Mouse (Mus musculus) neural tube, embryonic 13.5 days (tissue): ENCODE results near the gene Ntn5. TPM values are rescaled to one million over a fixed set of nuclear protein-coding genes. Genes with fewer than 3 reads are reported as not detected.
"Not testable (repeated sequence)": the region's sequence is repeated elsewhere in the genome, so short reads cannot be mapped to it uniquely, and the experiment has no call there.

Experiments
- ATAC-seq: fragments of 200-750 bp; cut with Nextera tagmentation; 2 replicates; pipeline ENCODE4 v1.8.0; 2017; ENCODE audit warnings: low read depth, mild to moderate bottlenecking, moderate TSS enrichment, moderate library complexity
- H3K27ac ChIP-seq: fragments of 300-500 bp; sonication (generic); replicated peaks from 2 replicates; pipeline ENCODE4 v1.5.1; 2015; ENCODE audit warnings: moderate library complexity, mild to moderate bottlenecking, inconsistent platforms
- H3K27me3 ChIP-seq: fragments of 300-500 bp; sonication (generic); 2 replicates; pipeline ENCODE4 v1.6.1; 2015; ENCODE audit warnings: mild to moderate bottlenecking, inconsistent platforms
- H3K36me3 ChIP-seq: fragments of 300-500 bp; sonication (generic); 2 replicates; pipeline ENCODE4 v1.6.1; 2015; ENCODE audit warnings: mild to moderate bottlenecking, inconsistent platforms
- H3K4me1 ChIP-seq: fragments of 300-500 bp; sonication (generic); replicated peaks from 2 replicates; pipeline ENCODE4 v1.6.1; 2015; ENCODE audit warnings: inconsistent platforms
- H3K4me2 ChIP-seq: fragments of 300-500 bp; sonication (generic); 2 replicates; pipeline ENCODE4 v1.6.1; 2015; ENCODE audit warnings: inconsistent platforms, mild to moderate bottlenecking, moderate library complexity
- H3K4me3 ChIP-seq: fragments of 300-500 bp; sonication (generic); 2 replicates; pipeline ENCODE4 v1.5.1; 2015; ENCODE audit warnings: mild to moderate bottlenecking, inconsistent platforms
- H3K9ac ChIP-seq: fragments of 300-500 bp; sonication (generic); 2 replicates; pipeline ENCODE4 v1.6.1; 2015; ENCODE audit warnings: moderate library complexity, mild to moderate bottlenecking, inconsistent platforms
- H3K9me3 ChIP-seq: fragments of 300-500 bp; sonication (generic); 2 replicates; pipeline ENCODE4 v1.6.1; 2016; ENCODE audit warnings: inconsistent platforms
- WGBS: fragments of 180-500 bp; shearing (Covaris S2); methylation state at CpG from one replicate; pipeline ENCODE4 v1.1.7; 2015; 5-methylcytosine and 5-hydroxymethylcytosine counted together
- polyA plus RNA-seq: library from polyadenylated mRNA; unstranded; fragments of >200 nt; fragmentation: Nextera tagmentation; extraction: Ambion mirVana; gene quantifications from 2 replicates; pipeline ENCODE4 v1.2.1, GENCODE M21; 2015

Gene Ntn5
- polyA plus RNA-seq, 1 experiment from 2014 or later: 2.6 TPM

DNA sequence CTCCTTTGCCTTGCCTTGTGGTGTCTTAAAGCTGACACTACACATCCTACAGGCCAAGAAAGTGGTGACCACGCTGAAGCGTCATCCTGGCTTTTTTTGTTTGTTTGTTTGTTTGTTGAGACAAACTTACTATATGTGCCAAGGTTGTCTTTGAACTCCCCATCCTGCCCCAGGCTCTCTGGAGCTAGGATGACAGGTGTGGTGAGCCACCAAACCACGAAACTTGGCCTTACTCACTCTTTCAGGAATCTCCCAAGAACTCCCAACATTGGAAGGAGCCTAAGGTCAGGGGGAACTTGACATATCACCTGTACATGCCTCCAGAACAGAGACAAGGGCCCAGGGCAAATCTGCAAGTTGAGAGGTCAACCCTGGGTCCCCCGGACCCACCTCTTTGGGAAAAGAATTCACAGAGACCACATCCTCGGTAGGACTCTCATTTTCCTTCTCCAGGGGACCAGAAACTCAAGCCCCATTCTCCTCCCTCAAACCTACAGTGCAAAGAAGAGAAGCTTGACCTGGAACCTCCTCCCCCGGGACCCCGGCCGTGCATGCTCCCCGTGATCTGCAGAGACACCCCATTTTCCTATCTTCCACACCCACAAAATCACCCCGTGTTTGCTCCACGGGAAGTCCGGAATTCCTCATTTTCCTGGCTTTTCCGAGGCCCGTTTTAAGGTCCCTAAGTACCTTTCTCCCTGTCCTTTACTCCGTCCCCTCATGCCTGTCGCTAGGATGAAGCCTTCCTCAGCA, 41.1 kb upstream of the Ntn5 start:
- 39% methylated on average over 16 of the region's 16 CpGs for WGBS
- Histone ChIP-seq H3K36me3 (no peaks in the 10 kb centered on the region), H3K27ac (peak overlapping the region; percentile 94), H3K4me2 (peak overlapping the region; percentile 83), H3K27me3 (no peaks in the 10 kb centered on the region), H3K9ac (peak overlapping the region; percentile 80), H3K9me3 (no peaks in the 10 kb centered on the region), H3K4me1 (peaks cover 44% of the 10 kb centered on the region), H3K4me3 (peak overlapping the region; percentile 47)
- ATAC-seq: no peak

DNA sequence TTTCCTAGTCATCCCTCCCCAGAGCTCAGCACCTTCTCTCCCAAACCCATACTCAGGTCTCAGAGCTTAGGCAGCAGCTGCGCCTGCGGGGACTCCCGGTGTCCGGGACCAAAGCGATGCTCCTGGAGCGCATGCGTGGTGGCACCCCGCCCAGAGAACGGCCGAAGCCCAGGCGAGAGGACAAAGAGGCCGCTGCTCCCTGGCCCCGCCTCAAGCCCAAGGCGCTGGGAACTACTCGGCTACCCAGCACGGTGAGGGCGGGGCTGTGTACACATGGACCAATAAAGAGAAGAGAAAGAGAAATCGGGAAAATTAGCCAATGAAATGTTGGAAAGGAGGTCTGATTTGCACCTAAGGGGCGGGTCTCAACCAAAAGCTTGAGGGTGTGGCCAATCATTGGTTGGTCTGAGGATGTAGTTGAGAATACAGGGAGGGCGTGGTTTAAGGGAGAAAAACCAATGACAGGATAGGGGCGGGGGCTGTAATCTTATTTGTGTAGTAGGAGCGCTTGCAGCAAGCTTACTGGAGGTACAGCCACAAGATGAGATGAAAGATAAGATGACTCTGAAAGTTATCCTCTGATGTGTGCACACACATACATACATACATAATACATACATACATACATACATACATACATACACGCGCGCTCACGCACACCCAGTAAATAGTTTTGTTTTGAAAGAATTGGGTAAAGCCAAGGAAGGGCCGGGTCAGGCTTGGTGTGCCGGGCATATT, 40.2 kb upstream of the Ntn5 start:
- ATAC-seq: peak; percentile 92
- Histone ChIP-seq H3K27ac (peak overlapping the region; percentile 94), H3K4me2 (peak overlapping the region; percentile 83), H3K9me3 (no peaks in the 10 kb centered on the region), H3K36me3 (no peaks in the 10 kb centered on the region), H3K9ac (peak overlapping the region; percentile 80), H3K4me3 (peak overlapping the region; percentile 47), H3K27me3 (no peaks in the 10 kb centered on the region), H3K4me1 (peaks cover 35% of the 10 kb centered on the region)
- WGBS: 1% methylated on average over 28 of the region's 28 CpGs

DNA sequence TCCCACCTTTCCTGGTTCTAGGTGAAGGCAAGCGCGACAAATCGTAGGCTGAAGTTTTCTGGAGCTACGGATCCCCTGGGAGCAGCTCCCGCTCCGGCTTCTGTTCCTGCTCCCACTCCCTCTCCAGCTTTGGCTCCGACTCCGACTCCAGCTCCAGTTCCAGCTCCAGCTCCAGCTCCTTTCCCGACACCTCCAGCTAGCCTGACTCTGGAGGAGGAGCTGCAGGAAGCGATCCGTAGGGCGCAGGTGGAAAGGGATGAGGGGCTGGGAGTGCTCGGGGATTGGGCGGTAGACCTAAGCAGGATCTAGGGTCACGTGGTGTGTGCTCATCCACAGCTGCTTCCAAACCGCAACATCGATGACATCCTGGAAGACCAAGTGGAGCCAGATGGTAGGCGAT, 39.6 kb upstream of the Ntn5 start:
- H3K36me3 ChIP-seq: no peaks in the 10 kb centered on the region
- peak overlapping the region; percentile 83 for H3K4me2 ChIP-seq
- no peaks in the 10 kb centered on the region for H3K27me3 ChIP-seq
- 4% methylated on average over 18 of the region's 18 CpGs for WGBS
- H3K9ac ChIP-seq: peak overlapping the region; percentile 54
- H3K9me3 ChIP-seq: no peaks in the 10 kb centered on the region
- peak overlapping the region; percentile 47 for H3K4me3 ChIP-seq
- H3K27ac ChIP-seq: peak overlapping the region; percentile 89
- ATAC-seq: peak; percentile 59
- H3K4me1 ChIP-seq: peaks cover 35% of the 10 kb centered on the region

DNA sequence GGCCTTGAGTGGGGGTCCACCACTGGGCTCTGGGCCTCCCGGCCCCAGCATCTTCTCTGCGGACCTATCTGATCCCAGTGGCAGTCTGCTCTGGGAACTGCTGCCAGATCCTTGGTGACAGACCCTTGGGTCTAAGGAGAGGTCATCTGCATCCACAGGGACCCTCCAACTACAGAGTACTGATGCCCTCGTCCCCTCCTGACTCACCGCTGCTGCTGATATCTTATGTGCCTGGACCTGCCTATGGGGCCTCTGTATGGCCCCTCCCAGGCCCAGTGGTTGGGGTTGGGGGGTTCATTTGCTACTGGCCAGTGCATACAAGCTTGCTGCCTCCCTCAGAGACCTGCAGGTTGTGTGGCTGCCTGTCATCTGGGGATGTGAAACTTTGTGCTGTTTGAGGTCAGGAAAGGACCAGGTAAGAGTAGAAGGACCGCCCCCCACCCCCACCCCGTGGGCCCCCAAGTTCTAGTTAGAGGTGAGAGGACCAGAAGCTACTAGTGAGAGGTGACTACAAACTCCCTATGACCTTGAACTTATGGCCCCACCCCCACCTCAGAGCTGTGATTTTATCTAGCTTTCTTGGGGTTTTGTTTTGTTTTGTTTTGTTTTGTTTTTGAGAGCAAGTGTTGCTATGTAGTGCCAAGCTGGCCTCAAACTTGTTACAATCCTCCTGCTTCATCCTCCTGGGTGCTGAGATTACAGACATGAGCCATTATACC, 38.8 kb upstream of the Ntn5 start:
- 71% methylated on average over 6 of the region's 6 CpGs for WGBS
- Histone ChIP-seq H3K27ac (peak overlapping the region; percentile 89), H3K27me3 (no peaks in the 10 kb centered on the region), H3K4me3 (peak overlapping the region; percentile 47; the same call in 1 of the 2 replicates), H3K36me3 (no peaks in the 10 kb centered on the region), H3K4me1 (peaks cover 35% of the 10 kb centered on the region), H3K9ac (peak overlapping the region; percentile 54; the same call in 1 of the 2 replicates), H3K4me2 (peak overlapping the region; percentile 83), H3K9me3 (no peaks in the 10 kb centered on the region)
- no peak for ATAC-seq

DNA sequence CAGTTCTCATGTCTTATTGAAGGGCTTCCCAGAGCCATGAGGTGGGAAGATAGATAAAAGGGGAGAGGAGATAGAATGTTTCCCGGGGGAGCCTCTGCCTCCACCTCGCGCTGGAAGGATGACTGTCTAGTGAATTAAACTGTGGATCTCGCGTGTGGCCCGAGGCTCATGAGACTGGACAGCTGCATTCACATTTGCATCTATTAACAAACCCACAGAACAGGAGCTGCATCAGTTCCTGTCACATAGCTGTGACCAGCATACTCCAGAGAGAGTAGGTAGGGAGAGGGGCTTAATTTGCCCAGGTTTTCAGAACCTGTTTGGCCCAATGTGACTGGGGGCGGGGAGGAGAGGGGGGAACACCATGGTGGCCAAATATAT, 38.2 kb upstream of the Ntn5 start:
- H3K27me3 ChIP-seq: no peaks in the 10 kb centered on the region
- H3K27ac ChIP-seq: no peak overlapping the region
- 51% methylated on average over 7 of the region's 7 CpGs for WGBS
- no peak overlapping the region for H3K4me3 ChIP-seq
- H3K4me1 ChIP-seq: peaks cover 35% of the 10 kb centered on the region
- no peaks in the 10 kb centered on the region for H3K9me3 ChIP-seq
- no peaks in the 10 kb centered on the region for H3K36me3 ChIP-seq
- no peak for ATAC-seq
- no peak overlapping the region for H3K4me2 ChIP-seq
- no peak overlapping the region for H3K9ac ChIP-seq

DNA sequence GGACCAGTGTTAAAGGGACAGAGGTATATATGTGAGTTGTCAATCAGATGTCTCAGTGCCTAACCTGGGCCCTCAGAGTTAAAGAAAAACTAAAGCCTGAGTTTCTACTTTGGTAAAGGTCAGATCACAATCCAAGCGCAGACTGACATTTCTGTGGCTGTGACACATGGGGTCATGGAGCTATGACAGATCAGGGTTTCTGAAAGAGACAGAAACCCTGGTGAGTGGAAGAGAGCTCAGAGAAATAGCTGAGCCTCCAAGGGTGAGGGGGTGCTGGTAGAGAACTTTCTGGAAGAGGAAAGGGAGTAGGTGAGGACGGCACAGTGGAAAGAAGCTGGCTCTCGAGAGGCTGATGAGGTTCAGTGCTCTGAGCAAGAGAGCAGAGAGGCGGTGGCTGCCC, 37.2 kb upstream of the Ntn5 start:
- no peak overlapping the region for H3K4me3 ChIP-seq
- no peaks in the 10 kb centered on the region for H3K9me3 ChIP-seq
- peaks cover 26% of the 10 kb centered on the region for H3K4me1 ChIP-seq
- no peak overlapping the region for H3K27ac ChIP-seq
- no peak overlapping the region for H3K4me2 ChIP-seq
- no peak overlapping the region for H3K9ac ChIP-seq
- ATAC-seq: no peak
- H3K27me3 ChIP-seq: no peaks in the 10 kb centered on the region
- 80% methylated on average over 4 of the region's 4 CpGs for WGBS
- no peaks in the 10 kb centered on the region for H3K36me3 ChIP-seq

DNA sequence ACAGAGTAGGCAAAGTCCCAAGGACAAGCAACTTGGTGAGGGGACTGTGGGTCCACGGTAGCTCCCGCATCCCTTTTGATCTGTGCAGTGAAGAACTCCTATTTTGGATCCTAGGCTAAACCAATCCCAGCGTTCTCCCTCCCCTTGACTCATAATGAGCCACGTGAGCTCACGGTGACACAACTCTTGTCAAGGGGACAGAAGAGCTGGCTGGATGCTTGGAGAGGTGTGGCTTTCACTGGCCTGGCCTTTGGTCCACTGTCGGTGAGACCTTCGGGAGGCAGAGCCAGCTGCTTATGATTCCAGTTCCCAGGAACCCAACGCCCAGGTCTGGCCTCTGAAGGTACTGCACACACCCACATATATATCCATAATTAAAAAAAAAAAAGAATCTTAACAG, 34.5 kb upstream of the Ntn5 start:
- Histone ChIP-seq H3K9ac (no peak overlapping the region), H3K4me2 (no peak overlapping the region), H3K9me3 (no peaks in the 10 kb centered on the region), H3K27ac (no peak overlapping the region), H3K27me3 (no peaks in the 10 kb centered on the region), H3K4me3 (no peak overlapping the region), H3K36me3 (no peaks in the 10 kb centered on the region), H3K4me1 (peaks cover 8% of the 10 kb centered on the region)
- ATAC-seq: no peak
- WGBS: 77% methylated on average over 8 of the region's 8 CpGs

DNA sequence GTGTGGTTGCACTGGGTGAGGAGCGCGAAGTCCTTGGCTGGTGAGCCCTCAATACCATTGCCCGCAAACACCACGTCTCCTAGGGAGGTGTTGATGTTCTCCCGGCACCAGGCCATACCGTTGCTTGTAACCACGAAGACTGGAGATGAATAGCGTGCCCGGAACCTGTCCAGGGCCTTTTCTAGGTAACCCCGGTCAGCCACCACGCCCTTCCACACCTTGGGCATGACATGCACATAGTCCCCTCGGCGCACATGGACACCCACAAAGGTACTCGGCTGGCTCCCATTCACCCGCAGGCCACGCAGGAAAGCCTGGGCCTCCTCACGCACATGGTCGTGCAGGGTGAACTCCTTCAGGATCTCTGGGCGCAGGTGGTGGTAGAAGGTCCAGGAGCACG, 33.3 kb upstream of the Ntn5 start:
- not testable (repeated sequence) for H3K27me3 ChIP-seq, H3K9me3 ChIP-seq, H3K36me3 ChIP-seq, H3K27ac ChIP-seq, ATAC-seq, H3K4me2 ChIP-seq, H3K4me3 ChIP-seq, H3K9ac ChIP-seq, H3K4me1 ChIP-seq
- WGBS: 95% methylated on average over 20 of the region's 20 CpGs

DNA sequence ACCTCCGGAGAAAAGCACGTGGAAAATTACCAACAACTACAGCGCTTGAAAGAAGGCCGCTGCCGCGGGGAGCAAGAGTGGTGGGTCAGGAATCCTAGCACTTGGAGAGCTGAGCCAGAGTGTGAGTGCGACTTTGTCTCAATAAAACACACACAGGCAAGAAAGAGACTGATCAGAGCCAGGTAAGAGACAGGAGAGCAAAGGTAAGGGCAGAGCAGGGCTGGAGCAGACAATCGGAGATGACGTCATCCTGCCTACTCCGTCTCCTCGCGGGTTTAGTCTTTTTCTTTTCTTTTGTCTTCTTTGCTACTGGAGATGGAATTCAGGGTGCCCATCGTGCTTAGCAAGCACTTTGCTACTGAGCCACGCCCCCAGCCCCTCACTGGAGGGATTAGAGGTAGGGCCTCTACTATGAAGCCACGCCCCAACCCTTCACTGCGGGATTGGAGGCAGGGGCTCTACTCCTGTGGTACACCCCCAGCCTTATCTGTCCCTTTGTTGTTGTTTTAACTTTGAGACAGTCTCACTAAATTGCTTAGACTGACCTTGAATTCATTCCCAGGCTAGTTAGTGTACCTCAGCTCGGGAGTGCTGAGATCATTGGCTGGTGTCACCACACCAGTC, 29.3 kb upstream of the Ntn5 start:
- 32% methylated on average over 17 of the region's 17 CpGs for WGBS
- no peaks in the 10 kb centered on the region for H3K9me3 ChIP-seq
- no peak; the same call in 1 of the 2 replicates for ATAC-seq
- no peaks in the 10 kb centered on the region for H3K36me3 ChIP-seq
- peak overlapping the region; percentile 39 for H3K4me2 ChIP-seq
- no peaks in the 10 kb centered on the region for H3K27me3 ChIP-seq
- peaks cover 4% of the 10 kb centered on the region; the same call in 1 of the 2 replicates for H3K4me1 ChIP-seq
- no peak overlapping the region for H3K27ac ChIP-seq
- H3K9ac ChIP-seq: no peak overlapping the region
- H3K4me3 ChIP-seq: no peak overlapping the region

DNA sequence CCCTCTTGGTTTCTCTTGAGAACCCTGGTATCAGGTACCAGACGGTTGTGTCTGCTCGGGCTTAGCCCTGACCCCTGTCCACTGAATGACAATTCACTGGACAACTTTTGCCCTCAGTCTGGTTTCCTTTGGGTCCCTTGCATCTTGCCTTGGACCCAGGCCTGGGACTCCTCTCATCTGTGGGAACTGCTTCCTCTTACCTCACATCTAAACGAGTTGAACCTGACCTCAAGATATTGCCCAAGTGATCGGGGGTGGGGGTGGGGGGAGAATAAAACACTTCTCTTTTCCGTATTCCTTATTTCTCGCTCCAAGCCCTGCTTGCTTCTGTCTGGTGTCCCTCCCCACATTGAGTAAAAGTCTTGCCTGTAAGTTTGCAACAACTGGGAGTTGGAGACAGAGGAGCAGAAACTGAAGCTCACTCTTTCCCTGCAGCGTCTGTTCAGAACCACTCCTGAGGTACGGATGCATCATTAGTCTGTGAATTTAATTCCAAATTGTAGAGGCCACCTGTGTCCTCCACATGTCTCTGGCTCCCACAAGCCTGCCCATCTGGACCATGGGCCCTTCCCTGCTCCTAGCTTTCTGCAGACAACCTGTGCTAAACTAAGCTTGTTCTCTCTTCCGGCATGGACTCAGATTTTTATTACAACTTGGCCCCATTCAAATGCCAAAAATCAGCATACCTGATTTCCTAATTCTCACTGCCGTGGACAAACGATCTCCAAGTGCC, 22.9 kb upstream of the Ntn5 start:
- Histone ChIP-seq H3K36me3 (no peaks in the 10 kb centered on the region), H3K4me2 (no peak overlapping the region), H3K4me3 (no peak overlapping the region), H3K27ac (no peak overlapping the region), H3K4me1 (peaks cover 3% of the 10 kb centered on the region; the same call in 1 of the 2 replicates), H3K9me3 (no peaks in the 10 kb centered on the region), H3K9ac (no peak overlapping the region), H3K27me3 (no peaks in the 10 kb centered on the region)
- 88% methylated on average over 11 of the region's 11 CpGs for WGBS
- no peak for ATAC-seq

DNA sequence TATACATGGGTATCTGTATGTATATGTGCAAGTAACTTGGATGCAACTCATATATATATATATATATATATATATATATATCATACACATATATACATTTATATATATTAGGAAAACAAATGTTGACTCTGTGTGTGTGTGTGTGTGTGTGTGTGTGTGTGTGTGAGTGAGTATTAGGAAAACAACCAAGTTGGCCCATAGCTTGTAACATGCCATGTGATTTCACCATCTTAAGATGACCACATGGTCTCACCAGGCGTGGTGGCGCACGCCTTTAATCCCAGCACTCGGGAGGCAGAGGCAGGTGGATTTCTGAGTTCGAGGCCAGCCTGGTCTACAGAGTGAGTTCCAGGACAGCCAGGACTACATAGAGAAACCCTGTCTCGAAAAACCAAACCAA, 22.1 kb upstream of the Ntn5 start:
- not testable (repeated sequence) for H3K36me3 ChIP-seq, H3K27me3 ChIP-seq, H3K9me3 ChIP-seq, H3K9ac ChIP-seq, H3K4me1 ChIP-seq, H3K27ac ChIP-seq, H3K4me2 ChIP-seq, ATAC-seq, H3K4me3 ChIP-seq
- WGBS: 93% methylated on average over 6 of the region's 6 CpGs
